Mouse (Mus musculus): ENCODE measurements at regions not wholly inside any gene's neighbourhood (a gene's known extent, or its start where the extent isn't known, plus 50 kb on each side); places are given as distances from the start of the nearest gene placed in this dataset.

DNA sequence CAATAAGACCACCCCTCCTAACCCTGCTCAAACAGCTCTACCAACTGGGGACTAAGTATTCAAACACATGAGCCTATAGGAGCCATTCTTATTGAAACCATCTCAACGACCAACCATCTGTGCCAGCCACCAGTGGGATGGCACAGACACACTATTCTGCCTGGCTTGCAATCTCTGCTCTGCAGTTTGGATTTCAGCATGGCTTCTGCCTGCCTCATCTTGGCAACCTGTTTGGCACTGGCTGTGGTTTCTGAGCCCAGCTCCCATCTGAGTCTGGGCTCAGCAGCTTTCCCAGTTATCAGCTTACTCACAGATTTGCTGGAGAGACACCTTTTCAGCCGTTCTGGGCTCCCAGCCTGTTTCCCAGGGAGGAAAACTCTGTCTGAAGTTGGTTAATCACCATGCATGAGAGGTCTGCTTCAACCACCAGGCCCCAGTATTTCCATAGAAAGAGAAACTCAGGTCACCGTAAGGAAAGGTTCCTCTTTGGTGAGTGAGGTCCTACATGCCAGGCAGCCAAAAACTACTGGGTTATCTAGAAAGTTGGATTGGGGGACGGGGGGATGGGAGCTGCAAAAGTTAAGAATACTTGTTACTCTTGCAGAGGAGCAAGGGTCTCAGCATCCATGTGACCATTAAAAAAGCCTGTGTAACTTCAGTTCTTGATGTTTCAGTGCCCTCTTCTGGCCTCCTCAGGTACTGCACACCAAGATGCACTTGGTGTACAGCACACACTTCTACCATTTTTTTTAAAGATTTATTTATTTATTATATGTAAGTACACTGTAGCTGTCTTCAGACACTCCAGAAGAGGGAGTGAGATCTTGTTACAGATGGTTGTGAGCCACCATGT lies 68.1 kb upstream of the Caprin1 start:
- DNase-seq = peak; percentile 57
- H3K36me3 ChIP-seq (ENCODE audit: control insufficient read depth, insufficient read depth, low read length) = no peaks in the 10 kb centered on the region
- no peak overlapping the region for H3K27ac ChIP-seq (ENCODE audit: insufficient read depth, low read depth, low read length)
- TF ChIP-seq POLR2A (IDR thresholded peaks at IDR 0.05; ENCODE audit: low read depth, low read length) = no peak
- peak; percentile 57 for TF ChIP-seq CTCF (conservative IDR thresholded peaks at IDR 0.05; ENCODE audit: insufficient read depth, insufficient read length, low read depth, low read length)
- 85% methylated on average over 4 of the region's 4 CpGs for WGBS
- no peaks in the 10 kb centered on the region for H3K4me1 ChIP-seq (ENCODE audit: control insufficient read depth, insufficient read depth, low read length)
- no peaks in the 10 kb centered on the region for H3K27me3 ChIP-seq (replicated peaks; ENCODE audit: control insufficient read depth, insufficient read depth, low read length)
- no peak overlapping the region for H3K4me3 ChIP-seq (ENCODE audit: insufficient read depth, low read depth, low read length)

- WGBS = 75% methylated on average over 14 of the region's 14 CpGs
Observed at GRCm38 (mm10) chr2:103867241-103867957, 70.0 kb upstream of the Caprin1 start.

DNA sequence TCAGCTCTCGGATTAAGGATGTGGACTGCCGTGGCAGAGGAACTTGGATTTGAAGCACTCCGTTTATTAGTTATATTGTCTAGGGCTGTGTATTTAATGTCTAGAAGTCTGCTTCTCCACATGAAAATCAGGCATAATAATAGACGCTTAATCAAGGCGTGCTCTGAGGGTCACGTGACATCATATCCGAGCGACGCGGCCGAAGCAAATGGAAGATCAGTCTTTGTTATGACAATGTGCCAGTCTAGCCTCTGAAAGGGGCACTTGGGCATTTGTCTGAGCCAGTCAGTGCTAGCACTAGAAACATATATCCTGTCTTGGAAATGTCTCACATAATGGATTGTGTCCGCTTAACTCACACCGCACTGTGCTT lies 70.5 kb upstream of the Caprin1 start:
- TF ChIP-seq CTCF (conservative IDR thresholded peaks at IDR 0.05; ENCODE audit: insufficient read depth, insufficient read length, low read depth, low read length) = no peak
- TF ChIP-seq POLR2A (IDR thresholded peaks at IDR 0.05; ENCODE audit: low read depth, low read length) = no peak
- no peak for DNase-seq
- H3K36me3 ChIP-seq (ENCODE audit: control insufficient read depth, insufficient read depth, low read length) = no peaks in the 10 kb centered on the region
- H3K27me3 ChIP-seq (replicated peaks; ENCODE audit: control insufficient read depth, insufficient read depth, low read length) = no peaks in the 10 kb centered on the region
- no peak overlapping the region for H3K4me3 ChIP-seq (ENCODE audit: insufficient read depth, low read depth, low read length)
- WGBS = 91% methylated on average over 13 of the region's 13 CpGs
- no peak overlapping the region for H3K27ac ChIP-seq (ENCODE audit: insufficient read depth, low read depth, low read length)
- no peaks in the 10 kb centered on the region for H3K4me1 ChIP-seq (ENCODE audit: control insufficient read depth, insufficient read depth, low read length)

More at GRCm38 (mm10) chr2:103867241-103867957, 70.0 kb upstream of the Caprin1 start:
- H3K36me3 ChIP-seq (ENCODE audit: control insufficient read depth, insufficient read depth, low read length) = no peaks in the 10 kb centered on the region
- no peak overlapping the region for H3K27ac ChIP-seq (ENCODE audit: insufficient read depth, low read depth, low read length)
- TF ChIP-seq POLR2A (IDR thresholded peaks at IDR 0.05; ENCODE audit: low read depth, low read length) (no peak), CTCF (conservative IDR thresholded peaks at IDR 0.05; ENCODE audit: insufficient read depth, insufficient read length, low read depth, low read length) (no peak)
- H3K4me1 ChIP-seq (ENCODE audit: control insufficient read depth, insufficient read depth, low read length) = no peaks in the 10 kb centered on the region
- DNase-seq = no peak
- no peak overlapping the region for H3K4me3 ChIP-seq (ENCODE audit: insufficient read depth, low read depth, low read length)
- no peaks in the 10 kb centered on the region for H3K27me3 ChIP-seq (replicated peaks; ENCODE audit: control insufficient read depth, insufficient read depth, low read length)

DNA sequence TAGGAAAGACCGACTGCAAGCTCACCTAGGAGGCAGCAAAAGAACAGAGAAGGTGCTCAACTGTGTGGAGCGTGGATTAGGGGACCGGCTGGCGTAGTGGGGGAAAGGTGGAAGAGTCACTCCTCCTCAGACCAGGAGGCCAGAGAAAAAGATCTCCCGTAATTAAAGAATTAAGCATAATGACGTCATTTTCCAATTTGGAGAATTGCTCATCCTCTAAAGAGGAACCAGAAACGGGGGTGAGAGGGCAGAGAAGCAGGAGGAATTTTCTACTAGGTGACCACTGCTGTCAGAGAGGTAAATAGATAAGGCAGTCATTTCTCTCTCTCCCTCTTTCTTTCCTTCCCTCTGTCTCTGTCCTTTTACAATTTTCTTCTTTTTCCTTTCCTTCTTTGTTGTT lies 71.2 kb upstream of the Caprin1 start:
- no peak for DNase-seq
- Histone ChIP-seq H3K27ac (ENCODE audit: insufficient read depth, low read depth, low read length) (no peak overlapping the region), H3K4me1 (ENCODE audit: control insufficient read depth, insufficient read depth, low read length) (no peaks in the 10 kb centered on the region), H3K4me3 (ENCODE audit: insufficient read depth, low read depth, low read length) (no peak overlapping the region), H3K36me3 (ENCODE audit: control insufficient read depth, insufficient read depth, low read length) (no peaks in the 10 kb centered on the region), H3K27me3 (replicated peaks; ENCODE audit: control insufficient read depth, insufficient read depth, low read length) (no peaks in the 10 kb centered on the region)
- 60% methylated on average over 7 of the region's 7 CpGs for WGBS
- TF ChIP-seq POLR2A (IDR thresholded peaks at IDR 0.05; ENCODE audit: low read depth, low read length) = no peak
- no peak for TF ChIP-seq CTCF (conservative IDR thresholded peaks at IDR 0.05; ENCODE audit: insufficient read depth, insufficient read length, low read depth, low read length)

DNA sequence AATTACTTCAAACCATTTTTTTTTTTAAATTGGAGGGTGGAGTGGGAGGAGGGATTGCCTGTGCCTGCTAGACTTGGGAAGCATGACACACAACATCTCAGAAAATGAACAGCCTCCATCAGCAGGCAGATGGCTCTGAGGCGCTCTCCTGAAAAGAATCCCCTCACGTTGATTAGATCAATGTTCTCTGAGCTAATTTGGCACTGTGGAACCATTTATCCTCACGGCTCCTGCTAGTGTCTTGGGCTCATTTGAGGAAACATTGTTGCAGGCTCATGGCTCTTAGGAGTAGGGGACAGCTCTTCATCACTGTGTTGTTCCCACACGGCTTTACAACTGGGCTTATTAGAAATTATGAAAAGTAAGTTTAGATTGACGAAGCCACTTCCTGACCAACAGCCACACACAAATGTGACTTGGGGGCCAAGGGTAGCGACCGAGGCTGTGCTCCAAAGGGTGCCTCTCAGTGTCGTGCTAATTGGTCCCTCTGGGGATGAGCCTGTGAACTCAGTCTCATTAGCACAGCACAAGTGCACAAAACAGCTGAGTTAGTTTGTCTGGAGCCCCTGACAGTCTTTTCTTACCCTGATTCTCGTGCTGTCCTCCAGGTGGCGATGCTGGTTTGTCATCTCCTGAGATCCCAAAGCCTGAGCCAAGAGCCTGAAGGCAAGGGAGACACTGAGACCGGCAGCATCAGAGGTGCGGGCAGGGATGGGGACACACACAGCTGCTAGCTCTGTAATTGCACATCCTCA lies 74.2 kb upstream of the Caprin1 start:
- Histone ChIP-seq H3K27ac (ENCODE audit: insufficient read depth, low read depth, low read length) (no peak overlapping the region), H3K4me3 (ENCODE audit: insufficient read depth, low read depth, low read length) (no peak overlapping the region), H3K4me1 (ENCODE audit: control insufficient read depth, insufficient read depth, low read length) (no peaks in the 10 kb centered on the region), H3K36me3 (ENCODE audit: control insufficient read depth, insufficient read depth, low read length) (no peaks in the 10 kb centered on the region), H3K27me3 (replicated peaks; ENCODE audit: control insufficient read depth, insufficient read depth, low read length) (no peaks in the 10 kb centered on the region)
- DNase-seq = peak; percentile 85
- TF ChIP-seq POLR2A (IDR thresholded peaks at IDR 0.05; ENCODE audit: low read depth, low read length) (no peak), CTCF (conservative IDR thresholded peaks at IDR 0.05; ENCODE audit: insufficient read depth, insufficient read length, low read depth, low read length) (peak; percentile 95)
- WGBS = 27% methylated on average over 12 of the region's 12 CpGs

DNA sequence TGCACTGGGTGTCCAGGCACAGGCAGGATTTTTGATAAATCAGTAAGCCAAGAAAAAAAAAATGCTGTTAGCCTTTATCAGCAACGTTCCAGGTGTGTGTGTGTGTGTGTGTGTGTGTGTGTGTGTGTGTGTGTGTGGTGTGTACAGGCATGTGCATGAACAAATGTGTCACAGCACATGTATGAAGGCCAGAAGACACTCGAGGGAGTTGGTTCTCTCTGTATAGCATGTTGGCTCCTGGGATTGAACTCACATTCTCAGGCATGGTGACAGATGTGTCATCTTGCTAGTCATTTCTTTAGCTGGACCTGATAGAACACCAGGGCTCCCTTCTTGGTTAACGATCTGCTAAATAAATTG lies 74.8 kb upstream of the Caprin1 start:
- Histone ChIP-seq H3K4me3 (ENCODE audit: insufficient read depth, low read depth, low read length) (no peak overlapping the region), H3K27ac (ENCODE audit: insufficient read depth, low read depth, low read length) (no peak overlapping the region), H3K4me1 (ENCODE audit: control insufficient read depth, insufficient read depth, low read length) (no peaks in the 10 kb centered on the region), H3K27me3 (replicated peaks; ENCODE audit: control insufficient read depth, insufficient read depth, low read length) (no peaks in the 10 kb centered on the region), H3K36me3 (ENCODE audit: control insufficient read depth, insufficient read depth, low read length) (no peaks in the 10 kb centered on the region)
- WGBS = 38% methylated on average over 3 of the region's 3 CpGs
- TF ChIP-seq POLR2A (IDR thresholded peaks at IDR 0.05; ENCODE audit: low read depth, low read length) (no peak), CTCF (conservative IDR thresholded peaks at IDR 0.05; ENCODE audit: insufficient read depth, insufficient read length, low read depth, low read length) (no peak)
- no peak for DNase-seq

- 86% methylated on average over 6 of the region's 6 CpGs for WGBS
- DNase-seq = no peak
Observed at GRCm38 (mm10) chr2:103873381-103873780, 75.9 kb upstream of the Caprin1 start.

More at GRCm38 (mm10) chr2:103873381-103873780, 75.9 kb upstream of the Caprin1 start:
- no peak overlapping the region for H3K4me3 ChIP-seq (ENCODE audit: insufficient read depth, low read depth, low read length)
- H3K4me1 ChIP-seq (ENCODE audit: control insufficient read depth, insufficient read depth, low read length) = no peaks in the 10 kb centered on the region
- H3K36me3 ChIP-seq (ENCODE audit: control insufficient read depth, insufficient read depth, low read length) = no peaks in the 10 kb centered on the region
- no peak for TF ChIP-seq CTCF (conservative IDR thresholded peaks at IDR 0.05; ENCODE audit: insufficient read depth, insufficient read length, low read depth, low read length)
- TF ChIP-seq POLR2A (IDR thresholded peaks at IDR 0.05; ENCODE audit: low read depth, low read length) = no peak
- no peak overlapping the region for H3K27ac ChIP-seq (ENCODE audit: insufficient read depth, low read depth, low read length)
- H3K27me3 ChIP-seq (replicated peaks; ENCODE audit: control insufficient read depth, insufficient read depth, low read length) = no peaks in the 10 kb centered on the region
